Mouse (Mus musculus): ENCODE results near the gene Cnksr1.

Cnksr1 gene

GRCm38 (mm10) chr4:134252911-134253721 lies 14.9 kb upstream of the Cnksr1 start:
- no peak for DNase-seq (ENCODE audit: low read depth, low spot score)

GRCm38 (mm10) chr4:134252131-134252910 lies 14.1 kb upstream of the Cnksr1 start:
- no peak for DNase-seq (ENCODE audit: low read depth, low spot score)

GRCm38 (mm10) chr4:134251241-134252130 lies 13.3 kb upstream of the Cnksr1 start:
- DNase-seq (ENCODE audit: low read depth, low spot score), result no peak

- DNase-seq (ENCODE audit: low read depth, low spot score), result no peak
Observed at GRCm38 (mm10) chr4:134250930-134251240, 12.7 kb upstream of the Cnksr1 start.

- no peak for DNase-seq (ENCODE audit: low read depth, low spot score)
Observed at GRCm38 (mm10) chr4:134250116-134250929, 12.1 kb upstream of the Cnksr1 start.

- DNase-seq (ENCODE audit: low read depth, low spot score), result no peak
Observed at GRCm38 (mm10) chr4:134249651-134250050, 11.5 kb upstream of the Cnksr1 start.

GRCm38 (mm10) chr4:134246719-134247258 lies 8.6 kb upstream of the Cnksr1 start, which contains the start of gene Gm30191:
TSS of gene Gm30191 (plus strand) at chr4:134246935.
- DNase-seq (ENCODE audit: low read depth, low spot score), result no peak

GRCm38 (mm10) chr4:134246256-134246655 lies 8.1 kb upstream of the Cnksr1 start:
- no peak for DNase-seq (ENCODE audit: low read depth, low spot score)

GRCm38 (mm10) chr4:134245148-134245843 lies 7.1 kb upstream of the Cnksr1 start, which contains the start of gene Zfp593:
TSS of gene Zfp593 (minus strand) at chr4:134245592.
- DNase-seq (ENCODE audit: low read depth, low spot score), result peak; percentile 73

GRCm38 (mm10) chr4:134243516-134244250 lies 5.5 kb upstream of the Cnksr1 start, which contains the start of gene E130218I03Rik:
TSS of gene E130218I03Rik (plus strand) at chr4:134243662.
- no peak for DNase-seq (ENCODE audit: low read depth, low spot score)

GRCm38 (mm10) chr4:134238686-134239085 lies 487 bp upstream of the Cnksr1 start:
- no peak for DNase-seq (ENCODE audit: low read depth, low spot score)

GRCm38 (mm10) chr4:134237582-134238278 lies 469 bp downstream of the Cnksr1 start:
- DNase-seq (ENCODE audit: low read depth, low spot score), result no peak

GRCm38 (mm10) chr4:134234876-134235275 lies 3.3 kb downstream of the Cnksr1 start:
- DNase-seq (ENCODE audit: low read depth, low spot score), result no peak

GRCm38 (mm10) chr4:134230431-134230830 lies 7.8 kb downstream of the Cnksr1 start:
- DNase-seq (ENCODE audit: low read depth, low spot score), result no peak

- no peak for DNase-seq (ENCODE audit: low read depth, low spot score)
Observed at GRCm38 (mm10) chr4:134227194-134227593, 11.0 kb downstream of the Cnksr1 start, which contains the start of gene Catsper4. TSS of gene Catsper4 (minus strand) at chr4:134227383.

- DNase-seq (ENCODE audit: low read depth, low spot score), result no peak
Observed at GRCm38 (mm10) chr4:134222793-134223600, 15.2 kb downstream of the Cnksr1 start.

- DNase-seq (ENCODE audit: low read depth, low spot score), result no peak
Observed at GRCm38 (mm10) chr4:134206488-134207053, 31.6 kb downstream of the Cnksr1 start.
